Mouse (Mus musculus): ENCODE results near the gene Tnfrsf1b.

DNA sequence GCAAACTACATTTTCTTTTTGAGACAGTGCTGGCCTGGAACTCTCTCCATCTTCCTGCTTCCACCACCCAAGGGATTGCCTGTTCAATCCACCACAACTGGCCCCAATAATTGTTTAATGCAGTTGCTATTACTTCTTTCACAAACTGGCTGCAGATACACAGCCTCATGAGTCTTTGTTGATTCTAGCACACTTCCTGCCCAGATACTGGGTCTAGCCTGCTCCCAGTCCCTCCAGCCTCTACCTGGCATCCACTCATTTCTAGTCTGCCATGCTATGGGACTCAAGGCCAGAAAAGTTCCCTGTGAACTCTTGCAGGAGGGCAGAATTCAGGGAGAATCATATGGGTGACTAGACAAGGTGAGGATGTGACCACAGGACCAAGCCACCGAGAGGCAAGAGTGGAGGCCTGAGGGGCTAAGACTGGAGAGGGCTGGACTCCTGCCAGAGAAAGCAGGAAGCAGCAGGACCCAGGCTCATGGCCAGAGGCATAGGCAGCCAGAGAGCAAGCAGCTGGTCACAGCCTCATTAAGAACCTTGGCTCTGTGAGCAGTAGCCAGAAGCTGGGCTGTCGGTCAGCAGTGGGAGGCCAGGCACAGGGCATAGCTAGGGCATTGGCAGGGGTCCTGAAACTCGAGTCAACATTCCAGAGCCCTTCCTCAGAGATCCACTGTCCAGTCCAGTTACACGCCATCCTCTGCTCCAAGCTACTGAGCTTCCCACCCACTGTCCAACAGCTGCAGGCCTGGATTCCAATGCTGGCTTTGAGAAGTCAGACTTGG, 7.4 kb downstream of the Tnfrsf1b start:
- TF ChIP-seq POLR2A (IDR thresholded peaks at IDR 0.05; ENCODE audit: borderline replicate concordance, low read depth, low read length) (no peak), CTCF (IDR thresholded peaks at IDR 0.05; ENCODE audit: low read depth, low read length) (no peak)

All from bone marrow macrophage, adult 2 months (primary cell).